Mouse (Mus musculus): ENCODE results near the gene Dcps.

The Dcps gene

GRCm38 (mm10) chr9:35175251-35176123, at the start of gene Dcps:
Gene Dcps, minus strand, starts transcription at chr9:35176061.
- DNase-seq, result peak; percentile 96

DNA sequence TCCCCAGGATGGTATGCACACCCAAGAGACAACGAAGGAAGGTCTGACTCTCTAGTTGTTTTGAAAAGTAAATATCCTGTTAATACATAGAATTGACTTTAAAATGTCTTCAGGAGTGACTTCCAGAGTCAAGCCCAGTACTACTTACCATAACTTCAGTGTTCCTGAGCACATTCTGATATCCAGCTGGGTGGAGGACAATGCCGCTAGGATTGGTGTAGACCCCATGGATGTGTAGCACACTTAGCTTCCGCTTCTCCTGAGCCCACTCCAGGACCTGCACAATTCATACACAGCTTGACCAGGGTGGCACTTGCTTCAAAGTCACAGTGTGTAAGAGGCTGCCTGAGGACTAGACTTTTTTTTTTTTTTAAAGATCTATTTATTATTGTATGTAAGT, 47.6 kb upstream of the Dcps start:
- no peak for DNase-seq

GRCm38 (mm10) chr9:35217963-35218362, 42.1 kb upstream of the Dcps start:
- no peak for DNase-seq

GRCm38 (mm10) chr9:35211573-35212511, 36.0 kb upstream of the Dcps start:
- no peak for DNase-seq

DNA sequence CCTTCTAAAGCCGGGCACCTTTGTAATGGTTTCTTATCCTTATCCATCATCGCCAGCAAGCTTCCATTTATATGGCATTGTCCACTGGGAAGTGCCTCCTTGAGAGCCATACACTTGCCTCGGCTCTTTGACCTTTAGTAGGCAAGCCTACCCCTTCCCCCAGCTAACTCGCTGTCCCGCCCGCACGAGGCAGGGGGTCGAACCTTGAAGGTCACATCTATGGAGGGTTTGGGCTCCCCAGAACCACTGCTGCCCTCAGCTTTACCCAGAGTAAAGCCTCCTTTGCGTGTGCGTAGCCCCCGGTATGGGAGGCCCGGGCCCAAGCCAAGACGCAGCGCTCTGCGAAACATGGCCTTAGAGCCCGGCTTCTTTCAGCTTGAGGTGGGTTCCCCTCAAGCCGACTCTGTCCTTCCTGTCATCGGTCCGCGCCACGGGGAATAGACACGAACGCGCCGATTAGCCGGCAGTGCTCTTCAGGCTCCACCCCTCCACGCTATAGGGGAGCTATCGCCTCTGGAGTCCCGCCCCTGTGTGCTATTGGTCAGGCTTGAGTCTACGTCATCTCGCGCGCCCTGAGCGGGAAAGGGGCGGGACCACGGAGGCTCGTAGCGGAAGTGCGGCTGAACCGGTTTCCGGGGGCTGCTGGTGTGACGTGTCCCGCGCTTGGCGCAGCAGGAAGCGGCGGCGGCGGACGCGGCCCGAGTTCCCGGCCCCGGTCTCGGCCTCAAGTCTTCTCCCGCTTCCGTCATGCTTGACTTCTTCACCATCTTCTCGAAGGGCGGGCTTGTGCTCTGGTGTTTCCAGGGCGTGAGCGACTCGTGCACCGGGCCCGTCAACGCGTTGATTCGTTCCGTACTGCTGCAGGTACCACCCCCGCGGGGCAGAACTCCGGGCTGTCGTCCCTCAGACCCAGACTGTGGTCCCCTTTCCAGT, 34.9 kb upstream of the Dcps start, which contains the start of gene Foxred1:
TSS of gene Foxred1 (minus strand) at position 514 of the 933 bp plus-strand sequence.
- peak; percentile 100 for DNase-seq

DNA sequence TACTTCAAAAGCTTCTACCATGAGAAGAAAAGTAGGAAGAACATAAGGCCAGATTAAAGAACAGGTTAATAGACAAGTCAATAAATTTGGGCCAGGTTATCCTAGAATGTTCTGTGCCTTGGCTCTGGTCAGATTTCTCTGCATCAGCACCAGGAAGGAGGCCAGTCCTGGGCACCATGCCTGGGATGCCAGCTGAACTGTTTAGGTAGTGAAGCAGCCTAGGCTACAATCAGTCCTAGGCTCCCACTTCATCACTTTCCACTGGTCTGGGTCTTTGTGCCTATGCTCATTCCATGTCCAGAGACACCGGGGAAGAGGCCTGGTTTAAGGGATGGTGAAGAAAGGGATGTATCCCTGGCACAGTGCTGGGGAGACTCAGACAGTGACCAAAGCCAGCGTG, 28.6 kb upstream of the Dcps start:
- no peak for DNase-seq

- no peak for DNase-seq
Measured at GRCm38 (mm10) chr9:35203536-35203935, 27.7 kb upstream of the Dcps start.

- DNase-seq, result peak; percentile 11
Measured at GRCm38 (mm10) chr9:35200529-35201060, 24.7 kb upstream of the Dcps start.

DNA sequence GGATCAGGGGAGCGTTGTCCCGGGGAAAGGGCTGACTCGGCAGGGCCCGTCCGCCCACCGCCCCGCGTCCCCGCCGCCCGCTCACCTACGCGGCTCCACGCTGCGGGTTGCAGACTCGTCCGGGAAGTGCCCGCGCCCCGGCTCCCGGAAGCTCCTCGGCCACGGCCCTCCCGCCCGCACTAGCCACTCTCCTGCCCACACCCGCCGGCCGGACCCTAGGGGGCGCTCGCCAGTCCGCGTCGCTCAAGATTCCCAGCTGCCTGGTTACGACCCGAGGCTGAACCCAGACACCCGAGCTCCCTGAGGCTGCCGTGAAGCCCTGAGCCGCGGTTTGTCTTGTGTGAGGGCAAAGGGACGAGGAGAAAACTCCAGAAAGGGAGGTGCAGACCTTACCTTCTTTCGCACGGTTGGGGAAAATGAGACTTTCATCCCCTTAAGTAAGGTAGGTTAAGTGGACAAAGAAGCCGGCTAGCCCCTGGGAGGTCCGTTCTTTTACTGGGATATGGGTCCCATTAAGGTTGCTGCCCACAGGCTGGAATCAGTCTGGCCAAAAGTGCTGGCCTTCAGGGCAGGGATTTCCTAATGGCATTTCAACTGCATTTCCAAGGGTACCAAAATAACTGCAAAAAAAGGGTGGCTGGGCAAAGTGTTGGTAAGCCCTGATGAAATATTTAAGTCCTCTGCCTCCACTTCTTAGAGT, 24.1 kb upstream of the Dcps start, which contains the start of the genes Srpr and Tirap:
TSS of gene Srpr (plus strand) at position 404 of the 700 bp plus-strand sequence.
TSS of gene Tirap (minus strand) at position 520 of the 700 bp plus-strand sequence.
- DNase-seq, result peak; percentile 93

DNA sequence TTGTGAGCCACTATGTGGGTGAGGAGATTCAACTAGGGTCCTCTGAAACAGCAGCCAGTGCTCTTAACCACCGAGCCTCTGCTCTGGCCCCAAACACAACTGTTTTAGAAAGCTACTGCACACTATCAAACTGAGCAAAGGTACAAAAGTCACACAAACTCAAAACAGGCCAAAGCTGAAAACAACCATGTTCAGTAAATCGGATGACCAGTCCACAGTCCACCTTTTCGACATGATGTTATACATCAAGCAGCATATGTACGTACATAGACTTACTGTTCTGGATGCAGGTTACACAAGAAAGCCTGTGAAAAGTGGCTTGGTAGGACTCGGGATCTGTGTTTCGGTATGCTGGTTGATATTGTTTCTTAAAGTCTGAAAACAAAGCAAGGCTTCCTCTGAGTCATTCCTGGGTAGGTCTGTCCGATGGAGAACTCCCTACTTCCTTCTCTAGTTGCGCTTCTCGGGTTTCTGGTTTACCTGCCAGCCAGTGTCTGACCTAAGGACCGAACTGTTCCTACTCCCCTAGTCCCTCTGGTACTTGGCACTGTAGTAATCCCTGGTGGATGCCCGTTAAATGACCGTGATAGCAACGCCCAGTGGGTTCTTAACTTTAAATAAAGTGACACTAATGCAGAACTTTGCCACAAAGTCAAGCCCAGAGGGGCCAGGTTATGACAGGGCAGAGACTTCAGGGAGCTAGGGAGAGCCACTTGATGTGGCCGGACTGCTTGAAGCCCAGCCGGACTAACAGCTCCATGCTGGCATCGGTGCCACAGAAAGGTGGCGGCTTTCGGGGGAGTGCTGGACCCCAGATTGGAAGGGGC, 23.3 kb upstream of the Dcps start:
- no peak for DNase-seq

DNA sequence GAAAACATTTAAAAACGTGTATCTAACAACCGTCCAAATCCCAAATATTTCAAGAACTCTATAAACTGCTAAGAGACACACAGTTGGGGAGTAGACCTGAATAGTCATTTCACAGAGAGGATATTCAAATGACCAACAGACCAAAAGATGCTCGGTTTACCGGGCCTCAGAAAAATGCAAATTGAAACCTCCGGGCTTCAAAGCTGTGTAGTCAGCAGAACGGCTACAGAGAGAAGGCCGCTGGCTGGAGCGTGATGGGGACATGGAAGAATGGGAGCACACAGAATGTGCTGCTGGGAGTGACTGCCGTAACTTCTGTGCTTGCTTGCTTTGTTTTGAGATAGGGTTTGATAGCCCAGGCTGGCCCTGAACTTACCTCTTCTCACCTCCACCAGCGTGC, 22.5 kb upstream of the Dcps start:
- DNase-seq, result no peak

DNA sequence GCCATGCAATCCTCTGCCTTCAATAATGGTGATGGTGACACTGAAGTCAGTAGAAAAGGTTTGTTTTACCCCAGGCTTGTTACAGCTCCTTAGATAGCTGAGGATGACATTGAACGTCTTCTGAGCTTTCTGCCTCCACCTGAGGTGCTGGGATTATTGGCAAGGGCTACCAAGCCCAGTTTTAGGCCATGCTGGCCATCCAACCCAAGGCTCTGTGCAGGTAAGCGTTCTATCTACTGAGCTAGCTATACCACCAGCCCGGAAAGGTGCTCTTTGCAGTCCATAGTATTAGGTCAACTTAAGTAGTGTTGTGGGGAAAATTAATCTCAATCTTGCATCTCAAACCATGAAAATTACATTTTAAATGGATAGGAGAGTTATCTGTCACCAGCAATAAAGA, 21.8 kb upstream of the Dcps start:
- DNase-seq, result no peak

- DNase-seq, result no peak
Measured at GRCm38 (mm10) chr9:35194048-35194447, 18.2 kb upstream of the Dcps start.

DNA sequence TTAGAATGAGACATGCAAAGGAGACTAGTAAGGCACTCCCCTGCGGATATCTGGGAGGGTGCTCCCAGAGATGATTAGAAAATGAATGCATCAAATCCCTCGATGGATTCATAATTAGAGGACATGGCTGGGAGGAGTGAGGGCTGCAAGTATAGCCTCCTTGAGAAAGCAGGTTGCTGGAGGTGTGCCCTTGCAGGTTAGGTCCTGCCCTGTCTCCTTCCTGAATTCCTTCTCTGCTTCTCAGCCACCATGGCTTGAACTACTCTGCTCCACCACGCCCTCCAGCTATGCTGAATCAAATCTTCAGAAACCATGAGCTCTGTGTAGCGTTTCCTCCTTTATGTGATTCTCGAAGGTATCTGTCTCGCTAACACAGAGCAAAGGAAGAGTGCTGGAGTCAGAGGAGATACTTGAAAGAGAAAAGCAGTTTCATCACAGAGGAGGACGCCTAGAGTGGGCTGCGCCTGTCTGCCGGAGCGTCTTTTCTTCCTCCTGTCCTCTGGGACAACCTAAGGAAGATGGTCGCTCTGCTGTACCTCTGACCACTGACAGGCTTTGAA, 17.2 kb upstream of the Dcps start:
- DNase-seq, result no peak

GRCm38 (mm10) chr9:35188700-35189099, 12.8 kb upstream of the Dcps start:
- DNase-seq, result no peak

DNA sequence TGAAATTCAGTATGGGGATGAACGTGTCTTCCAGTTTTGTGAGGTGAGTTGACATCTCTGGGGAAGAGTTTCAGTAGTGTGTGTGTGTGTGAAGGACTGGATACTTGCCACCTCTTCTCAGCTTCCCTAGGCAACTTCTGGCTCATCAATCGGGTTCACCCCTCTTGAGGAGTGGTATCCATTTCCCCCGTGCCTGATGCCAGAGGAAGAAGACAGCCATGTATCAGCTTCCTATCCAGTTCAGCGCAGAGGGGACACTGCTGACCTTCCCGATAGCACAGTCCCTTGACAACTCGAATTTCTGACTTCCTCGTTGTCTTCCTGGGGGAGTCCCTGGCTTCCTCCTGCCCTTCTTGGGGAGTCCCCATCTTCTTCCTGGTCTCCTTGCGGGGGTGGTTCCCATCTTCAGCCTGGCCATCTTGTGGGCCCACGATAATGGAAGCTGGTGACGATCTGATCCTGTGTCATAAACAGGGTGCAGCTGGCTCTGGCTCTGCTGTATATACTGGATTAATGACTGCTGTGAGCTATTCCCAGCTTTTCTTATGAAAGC, 11.6 kb upstream of the Dcps start:
- DNase-seq, result no peak

DNA sequence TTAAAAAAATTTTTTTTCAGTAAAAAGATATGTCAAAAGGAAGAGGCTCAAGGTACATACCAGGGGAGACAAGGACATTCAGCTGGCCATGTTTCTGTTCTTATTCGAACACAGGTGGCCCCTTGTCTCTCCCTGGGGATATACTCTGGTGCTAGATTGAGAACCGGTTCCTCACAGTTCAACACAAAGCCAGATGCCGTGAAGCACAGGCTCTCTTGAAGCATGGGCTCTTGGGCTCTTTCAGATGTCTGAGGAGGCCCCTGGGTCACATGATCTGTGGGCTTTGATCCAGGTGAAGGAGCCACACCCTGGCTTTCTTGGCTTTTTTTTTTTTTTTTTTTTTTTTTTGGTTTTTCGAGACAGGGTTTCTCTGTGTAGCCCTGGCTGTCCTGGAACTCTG, 10.6 kb upstream of the Dcps start:
- no peak for DNase-seq

DNA sequence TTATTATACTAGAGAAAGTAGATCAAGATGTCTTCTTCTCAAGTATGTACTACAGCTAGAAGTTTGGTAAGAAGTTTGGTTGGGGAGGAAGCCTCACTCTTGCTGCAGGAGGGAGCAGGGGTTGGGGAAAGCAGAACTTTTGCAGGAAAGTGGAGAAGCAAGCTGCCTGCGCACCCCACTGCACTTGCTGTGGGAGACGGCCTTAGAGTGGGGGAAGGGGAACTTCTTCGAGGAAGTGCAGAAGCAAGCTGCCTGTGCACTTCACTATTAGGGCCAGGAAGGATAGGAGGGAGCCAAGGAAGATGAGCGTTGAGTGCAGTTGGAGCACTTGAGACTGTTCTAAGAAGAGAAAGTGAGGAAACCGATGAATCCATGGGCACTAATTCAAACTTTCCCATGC, 7.5 kb upstream of the Dcps start:
- no peak for DNase-seq

DNA sequence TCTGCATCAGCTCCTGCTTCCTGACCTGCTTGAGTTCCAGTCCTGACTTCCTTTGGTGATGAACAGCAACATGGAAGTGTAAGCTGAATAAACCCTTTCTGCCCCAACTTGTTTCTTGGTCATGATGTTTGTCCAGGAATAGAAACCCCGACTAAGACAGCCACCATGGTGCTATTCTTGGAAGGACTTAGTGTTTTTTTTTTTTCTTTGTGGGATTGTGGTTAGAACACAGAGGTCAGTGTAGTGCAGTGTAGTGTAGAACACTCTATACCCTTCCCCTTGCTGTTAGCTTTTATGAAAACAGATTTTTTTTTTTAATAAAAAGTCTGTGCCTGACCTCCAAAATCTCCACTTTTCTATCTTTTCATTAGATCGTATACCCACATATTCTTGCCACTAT, 7.0 kb upstream of the Dcps start:
- DNase-seq, result no peak
